Mouse (Mus musculus): ENCODE measurements around the gene Rab8a. TPM values are rescaled to one million over a fixed set of nuclear protein-coding genes. Genes with fewer than 3 reads are reported as not detected.

The Rab8a gene
- total RNA-seq, 2 experiments from 2014 or later: 34.3 to 329 TPM

- no peak; the same call in 1 of the 2 replicates for ATAC-seq (replicated peaks; ENCODE audit: poor library complexity)
Measured at GRCm38 (mm10) chr8:72210710-72211109, 49.7 kb downstream of the Rab8a start.

GRCm38 (mm10) chr8:72211846-72212245 is 50.8 kb downstream of the Rab8a start:
- ATAC-seq (replicated peaks; ENCODE audit: poor library complexity): no peak

DNA sequence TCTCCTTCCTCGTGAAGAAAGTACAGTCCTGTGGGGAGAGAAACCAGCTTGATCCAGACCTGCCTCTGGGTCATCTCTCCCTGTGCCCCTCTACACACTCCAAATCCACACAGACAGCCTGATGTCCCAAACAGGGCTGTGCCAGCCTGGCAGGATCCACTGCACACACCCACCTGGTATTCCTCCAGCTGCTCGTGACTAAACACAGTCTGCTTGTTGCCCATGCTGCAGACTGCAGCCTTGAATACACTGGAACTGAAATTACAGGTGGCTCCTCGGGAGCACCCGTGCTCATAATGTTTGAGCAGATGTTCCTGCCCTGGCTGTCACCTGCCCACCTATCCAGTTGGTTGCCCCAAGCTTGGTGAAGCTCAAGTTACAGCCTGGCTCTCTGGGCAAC is 51.8 kb downstream of the Rab8a start, which contains the start of gene Cib3:
Cib3 (minus strand) TSS at position 87 of the 400 bp plus-strand sequence.
- ATAC-seq (replicated peaks; ENCODE audit: poor library complexity): no peak

GRCm38 (mm10) chr8:72213536-72213935 is 52.5 kb downstream of the Rab8a start, which contains the start of gene Gm11034:
Gm11034 (minus strand) TSS chr8:72213636.
- ATAC-seq (replicated peaks; ENCODE audit: poor library complexity): no peak

GRCm38 (mm10) chr8:72215060-72215459 is 54.1 kb downstream of the Rab8a start:
- 0 out of 2 replicates have a peak, but pooled peaks have one; percentile 12 for ATAC-seq (replicated peaks; ENCODE audit: poor library complexity)

- ATAC-seq (replicated peaks; ENCODE audit: poor library complexity): peak; percentile 75
Measured at GRCm38 (mm10) chr8:72215871-72216270, 54.9 kb downstream of the Rab8a start.

GRCm38 (mm10) chr8:72218781-72219540 is 58.0 kb downstream of the Rab8a start:
- ATAC-seq (replicated peaks; ENCODE audit: poor library complexity): no peak

- peak; percentile 94 for ATAC-seq (replicated peaks; ENCODE audit: poor library complexity)
Measured at GRCm38 (mm10) chr8:72219541-72220363, 58.8 kb downstream of the Rab8a start, which contains the start of gene Fam32a. Fam32a (plus strand) TSS chr8:72219730.

DNA sequence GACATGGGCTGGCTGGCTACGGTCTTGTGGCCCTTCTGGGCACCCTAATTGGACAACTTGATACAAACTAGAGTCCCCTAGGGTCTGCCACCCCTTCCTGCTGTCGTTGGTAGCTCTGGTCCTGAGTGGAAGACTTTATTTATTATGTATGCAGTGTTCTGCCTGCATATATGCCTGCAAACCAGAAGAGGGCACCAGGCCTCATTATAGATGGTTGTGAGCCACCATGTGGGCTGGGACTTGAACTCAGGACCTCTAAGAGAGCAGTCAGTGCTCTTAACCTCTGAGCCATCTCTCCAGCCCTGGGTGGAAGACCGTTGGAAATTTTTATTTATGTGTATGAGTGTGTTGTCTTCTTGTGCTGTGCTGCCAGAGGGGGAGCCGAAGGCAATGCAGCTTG is 59.8 kb downstream of the Rab8a start:
- ATAC-seq (replicated peaks; ENCODE audit: poor library complexity): no peak; the same call in 1 of the 2 replicates

DNA sequence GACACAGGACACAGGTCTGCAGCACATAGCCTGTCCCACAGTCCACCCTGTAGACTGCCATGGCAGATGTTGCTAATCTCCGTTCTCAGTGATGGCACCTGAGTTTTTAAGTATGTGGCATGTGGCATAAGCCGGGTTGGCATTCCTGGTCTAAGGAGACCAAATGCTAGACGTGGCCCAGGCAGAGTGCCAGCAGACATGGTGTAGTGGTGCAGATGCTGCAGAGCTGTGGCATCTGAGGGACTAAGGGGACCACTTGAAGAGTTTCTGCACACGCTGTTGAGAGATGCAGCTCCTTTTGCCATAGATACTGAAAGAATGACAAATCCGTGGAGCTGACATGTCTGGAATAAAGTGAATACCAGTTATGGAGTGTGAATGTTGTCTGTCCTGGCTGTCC is 61.7 kb downstream of the Rab8a start:
- ATAC-seq (replicated peaks; ENCODE audit: poor library complexity): no peak

Other genes with a start within 250 kb of the Rab8a start
- gene Zfp961, start 210.2 kb upstream of the Rab8a start, total RNA-seq (2015): 38.2 and 39.2 TPM in 2 replicates
- gene Zfp961, start 210.2 kb upstream of the Rab8a start, total RNA-seq (2017): 16.1 and 27.8 TPM in 2 replicates
- 6.5 and 10.8 TPM in 2 replicates for gene Cyp4f18, start 151.6 kb upstream of the Rab8a start, total RNA-seq (2015)
- 2.0 and 5.6 TPM in 2 replicates for gene Cyp4f18, start 151.6 kb upstream of the Rab8a start, total RNA-seq (2017)
- gene Olfr372, start 120.0 kb upstream of the Rab8a start, total RNA-seq (2015): not detected in 2 replicates
- not detected in 2 replicates for gene Olfr372, start 120.0 kb upstream of the Rab8a start, total RNA-seq (2017)
- gene Olfr373, start 78.0 kb upstream of the Rab8a start, total RNA-seq (2015): not detected in 2 replicates
- not detected in 2 replicates for gene Olfr373, start 78.0 kb upstream of the Rab8a start, total RNA-seq (2017)
- not detected in 2 replicates for gene Olfr374, start 54.2 kb upstream of the Rab8a start, total RNA-seq (2015)
- not detected in 2 replicates for gene Olfr374, start 54.2 kb upstream of the Rab8a start, total RNA-seq (2017)
- gene Tpm4, start 26.2 kb upstream of the Rab8a start, total RNA-seq (2015): 37.0 and 46.0 TPM in 2 replicates
- 64.2 and 73.9 TPM in 2 replicates for gene Tpm4, start 26.2 kb upstream of the Rab8a start, total RNA-seq (2017)
- gene Hsh2d, start 28.4 kb downstream of the Rab8a start, total RNA-seq (2015): 6.6 and 8.7 TPM in 2 replicates
- gene Hsh2d, start 28.4 kb downstream of the Rab8a start, total RNA-seq (2017): 4.5 and 5.9 TPM in 2 replicates
- not detected in 2 replicates for gene Cib3, start 51.6 kb downstream of the Rab8a start, total RNA-seq (2015)
- not detected in 2 replicates for gene Cib3, start 51.6 kb downstream of the Rab8a start, total RNA-seq (2017)
- not detected in 2 replicates for gene Gm11034, start 52.4 kb downstream of the Rab8a start, total RNA-seq (2015)
- gene Gm11034, start 52.4 kb downstream of the Rab8a start, total RNA-seq (2017): not detected in 2 replicates
- 40.5 and 44.9 TPM in 2 replicates for gene Fam32a, start 58.5 kb downstream of the Rab8a start, total RNA-seq (2015)
- gene Fam32a, start 58.5 kb downstream of the Rab8a start, total RNA-seq (2017): 37.5 and 39.1 TPM in 2 replicates
- 88.1 and 90.6 TPM in 2 replicates for gene Ap1m1, start 78.8 kb downstream of the Rab8a start, total RNA-seq (2015)
- gene Ap1m1, start 78.8 kb downstream of the Rab8a start, total RNA-seq (2017): 52.4 and 65.4 TPM in 2 replicates
- gene Gm10282, start 144.1 kb downstream of the Rab8a start, total RNA-seq (2015): 58.7 and 76.6 TPM in 2 replicates
- gene Gm10282, start 144.1 kb downstream of the Rab8a start, total RNA-seq (2017): 68.3 and 86.8 TPM in 2 replicates
- 10.8 and 21.8 TPM in 2 replicates for gene Klf2, start 157.8 kb downstream of the Rab8a start, total RNA-seq (2015)
- gene Klf2, start 157.8 kb downstream of the Rab8a start, total RNA-seq (2017): 2.0 and 6.6 TPM in 2 replicates